Mouse (Mus musculus) heart, embryonic 15.5 days (tissue): ENCODE measurements around the gene Suv39h1. TPM values are rescaled to one million over a fixed set of nuclear protein-coding genes. Genes with fewer than 3 reads are reported as not detected.
"Not testable (repeated sequence)": the region's sequence is repeated elsewhere in the genome, so short reads cannot be mapped to it uniquely, and the experiment has no call there.

Experiments
- ATAC-seq: fragments of 200-750 bp; cut with Nextera tagmentation; replicated peaks from 2 replicates; pipeline ENCODE4 v1.8.0; 2017; ENCODE audit warnings: low read depth, moderate TSS enrichment; ENCODE audit not compliant: insufficient number of reproducible peaks, insufficient read depth, low FRiP score
- H3K27ac ChIP-seq: fragments of 300-500 bp; sonication (generic); 2 replicates; pipeline ENCODE4 v1.5.1; 2015; ENCODE audit warnings: mild to moderate bottlenecking, inconsistent platforms
- H3K27me3 ChIP-seq: fragments of 300-500 bp; sonication (generic); 2 replicates; pipeline ENCODE4 v1.6.1; 2015; ENCODE audit warnings: inconsistent platforms
- H3K36me3 ChIP-seq: fragments of 300-500 bp; sonication (generic); 2 replicates; pipeline ENCODE4 v1.6.1; 2015; ENCODE audit warnings: mild to moderate bottlenecking, inconsistent platforms
- H3K4me1 ChIP-seq: fragments of 300-500 bp; sonication (generic); replicated peaks from 2 replicates; pipeline ENCODE4 v1.6.1; 2015; ENCODE audit warnings: inconsistent platforms
- H3K4me2 ChIP-seq: fragments of 300-500 bp; sonication (generic); 2 replicates; pipeline ENCODE4 v1.6.1; 2015; ENCODE audit warnings: inconsistent platforms, mild to moderate bottlenecking, moderate library complexity
- H3K4me3 ChIP-seq: fragments of 300-500 bp; sonication (generic); 2 replicates; pipeline ENCODE4 v1.5.1; 2015; ENCODE audit warnings: mild to moderate bottlenecking, inconsistent platforms
- H3K9ac ChIP-seq: fragments of 300-500 bp; sonication (generic); 2 replicates; pipeline ENCODE4 v1.6.1; 2015; ENCODE audit warnings: mild to moderate bottlenecking, inconsistent platforms
- H3K9me3 ChIP-seq: fragments of 300-500 bp; sonication (generic); replicated peaks from 2 replicates; pipeline ENCODE4 v1.6.1; 2016; ENCODE audit warnings: inconsistent platforms
- WGBS: fragments of 180-500 bp; shearing (Covaris S2); methylation state at CpG from one replicate; pipeline ENCODE4 v1.1.7; 2015; ENCODE audit warnings: mixed read lengths; 5-methylcytosine and 5-hydroxymethylcytosine counted together
- polyA plus RNA-seq: library from polyadenylated mRNA; unstranded; fragments of >200 nt; fragmentation: Nextera tagmentation; extraction: Ambion mirVana; gene quantifications from 2 replicates; pipeline ENCODE4 v1.2.1, GENCODE M21; 2015

Suv39h1 gene
- polyA plus RNA-seq, result 25.0 and 32.1 TPM in 2 replicates

- Histone ChIP-seq H3K4me2 (peak within 1 kb of the TSS; percentile 61), H3K36me3 (peaks cover 10% of the 10 kb centered on the region; the same call in 1 of the 2 replicates), H3K4me3 (peak within 1 kb of the TSS; percentile 68), H3K27me3 (no peaks in the 10 kb centered on the region), H3K9me3 (no peaks in the 10 kb centered on the region), H3K4me1 (peaks cover 2% of the 10 kb centered on the region; the same call in 1 of the 2 replicates), H3K27ac (peak within 1 kb of the TSS; percentile 90), H3K9ac (peak within 1 kb of the TSS; percentile 63)
- ATAC-seq, result peak; percentile 99
- WGBS, result 10% methylated on average over 42 of the region's 46 CpGs
These were observed at the start of gene Suv39h1 for GRCm38 (mm10) chrX:8074430-8075014. Gene Suv39h1 (minus strand): TSS chrX:8074760.

GRCm38 (mm10) chrX:8123821-8124470 is 49.4 kb upstream of the Suv39h1 start:
- H3K4me3 ChIP-seq, result no peak overlapping the region
- no peak overlapping the region for H3K9ac ChIP-seq
- no peaks in the 10 kb centered on the region for H3K9me3 ChIP-seq
- H3K27me3 ChIP-seq, result no peaks in the 10 kb centered on the region
- no peak for ATAC-seq
- no peak overlapping the region for H3K27ac ChIP-seq
- H3K36me3 ChIP-seq, result peaks cover 6% of the 10 kb centered on the region; the same call in 1 of the 2 replicates
- WGBS, result 78% methylated on average over 6 of the region's 6 CpGs
- H3K4me2 ChIP-seq, result no peak overlapping the region
- no peaks in the 10 kb centered on the region for H3K4me1 ChIP-seq

DNA sequence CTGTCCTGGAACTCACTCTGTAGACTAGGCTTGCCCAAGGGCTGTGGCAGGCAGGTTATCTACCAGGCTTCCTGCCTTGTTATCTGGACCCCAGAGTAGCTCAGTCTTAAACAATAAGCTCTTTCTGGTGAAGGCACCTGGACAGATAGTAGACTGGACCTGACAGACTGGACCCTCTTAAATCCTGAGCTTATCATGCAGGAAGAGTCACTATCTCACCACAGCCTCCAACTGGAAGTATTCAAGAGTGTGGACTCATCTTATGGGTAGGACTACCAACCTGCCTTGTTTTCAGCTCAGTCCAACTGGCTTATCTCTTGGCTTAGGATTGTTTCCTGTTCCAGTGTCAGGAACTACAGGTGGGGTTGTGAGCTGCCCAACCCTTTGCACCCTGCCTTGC is 42.7 kb upstream of the Suv39h1 start:
- H3K27me3 ChIP-seq, result no peaks in the 10 kb centered on the region
- no peak overlapping the region for H3K9ac ChIP-seq
- no peak overlapping the region for H3K4me2 ChIP-seq
- H3K27ac ChIP-seq, result no peak overlapping the region
- no peaks in the 10 kb centered on the region for H3K9me3 ChIP-seq
- no peak for ATAC-seq
- no peaks in the 10 kb centered on the region for H3K4me1 ChIP-seq
- no peak overlapping the region for H3K4me3 ChIP-seq
- no peaks in the 10 kb centered on the region for H3K36me3 ChIP-seq

- H3K4me2 ChIP-seq, result no peak overlapping the region
- no peak overlapping the region for H3K4me3 ChIP-seq
- no peaks in the 10 kb centered on the region for H3K27me3 ChIP-seq
- H3K36me3 ChIP-seq, result no peaks in the 10 kb centered on the region
- H3K9me3 ChIP-seq, result no peaks in the 10 kb centered on the region
- H3K4me1 ChIP-seq, result no peaks in the 10 kb centered on the region
- 68% methylated on average over 4 of the region's 4 CpGs for WGBS
- ATAC-seq, result no peak
- no peak overlapping the region for H3K9ac ChIP-seq
- H3K27ac ChIP-seq, result no peak overlapping the region
These were observed 40.7 kb upstream of the Suv39h1 start for GRCm38 (mm10) chrX:8115275-8115674.

DNA sequence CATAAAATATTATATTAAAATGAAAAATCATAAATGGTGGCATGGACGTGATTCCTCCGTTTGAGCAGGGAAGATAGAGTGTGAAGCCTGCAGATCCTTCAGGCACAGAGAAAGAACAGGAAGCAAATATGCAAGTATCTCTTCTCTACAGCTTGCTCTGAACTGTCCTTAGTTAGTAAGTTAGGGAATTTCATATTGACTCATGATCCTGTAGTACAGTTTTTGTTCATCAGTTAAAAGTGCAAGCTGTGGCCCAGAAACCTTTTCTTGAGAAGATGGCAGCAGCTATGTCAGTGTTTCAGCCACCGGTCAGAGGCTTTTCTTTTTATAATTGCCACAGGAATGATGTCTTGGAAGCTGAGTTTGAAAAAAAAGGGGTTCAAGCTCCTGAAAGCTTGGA is 30.5 kb upstream of the Suv39h1 start:
- Histone ChIP-seq H3K9ac (no peak overlapping the region), H3K27me3 (no peaks in the 10 kb centered on the region), H3K36me3 (no peaks in the 10 kb centered on the region), H3K4me3 (no peak overlapping the region), H3K4me1 (no peaks in the 10 kb centered on the region), H3K27ac (no peak overlapping the region), H3K9me3 (no peaks in the 10 kb centered on the region), H3K4me2 (no peak overlapping the region)
- no peak for ATAC-seq
- 90% methylated on average over 3 of the region's 3 CpGs for WGBS

- Histone ChIP-seq H3K9ac (no peak overlapping the region), H3K9me3 (no peaks in the 10 kb centered on the region), H3K4me2 (no peak overlapping the region), H3K4me1 (no peaks in the 10 kb centered on the region), H3K27ac (no peak overlapping the region), H3K27me3 (no peaks in the 10 kb centered on the region), H3K36me3 (no peaks in the 10 kb centered on the region), H3K4me3 (no peak overlapping the region)
- no peak for ATAC-seq
- 34% methylated on average over 7 of the region's 7 CpGs for WGBS
These were observed 27.7 kb upstream of the Suv39h1 start for GRCm38 (mm10) chrX:8102213-8102668.

- Histone ChIP-seq H3K4me1 (no peaks in the 10 kb centered on the region), H3K4me3 (no peak overlapping the region), H3K9me3 (no peaks in the 10 kb centered on the region), H3K4me2 (no peak overlapping the region), H3K27ac (no peak overlapping the region), H3K36me3 (no peaks in the 10 kb centered on the region), H3K9ac (no peak overlapping the region), H3K27me3 (no peaks in the 10 kb centered on the region)
- WGBS, result 25% methylated on average over 3 of the region's 3 CpGs
- ATAC-seq, result no peak
These were observed 26.5 kb upstream of the Suv39h1 start for GRCm38 (mm10) chrX:8101017-8101416.

- no peak overlapping the region for H3K4me3 ChIP-seq
- no peaks in the 10 kb centered on the region for H3K36me3 ChIP-seq
- no peak overlapping the region for H3K9ac ChIP-seq
- no peak for ATAC-seq
- H3K27me3 ChIP-seq, result no peaks in the 10 kb centered on the region
- no peaks in the 10 kb centered on the region for H3K9me3 ChIP-seq
- H3K27ac ChIP-seq, result no peak overlapping the region
- no peak overlapping the region for H3K4me2 ChIP-seq
- no peaks in the 10 kb centered on the region for H3K4me1 ChIP-seq
- WGBS, result 51% methylated on average over 4 of the region's 4 CpGs
These were observed 24.9 kb upstream of the Suv39h1 start for GRCm38 (mm10) chrX:8099435-8099834.

DNA sequence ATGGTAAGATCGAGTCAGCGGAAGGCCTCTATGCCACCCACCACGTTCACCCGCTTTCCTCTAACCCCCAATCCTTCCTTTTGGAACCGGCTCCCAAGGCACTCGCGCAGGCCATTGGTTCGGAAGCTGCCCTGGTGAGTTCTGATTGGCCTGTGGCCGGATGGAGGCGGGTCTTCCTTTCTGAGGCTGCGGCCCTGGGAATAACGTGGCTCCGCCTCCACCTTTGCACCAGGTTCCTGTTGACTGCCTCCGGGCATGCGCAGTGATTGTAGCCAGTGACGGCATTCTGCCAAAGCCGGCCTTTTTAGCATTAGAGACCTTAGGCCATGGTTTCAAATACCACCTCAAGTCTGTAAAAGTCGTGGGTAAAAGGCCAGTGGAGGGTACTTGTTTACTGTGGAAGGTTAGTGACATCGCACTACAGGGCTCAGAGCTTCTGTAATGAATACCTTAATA is 22.3 kb upstream of the Suv39h1 start:
- no peaks in the 10 kb centered on the region for H3K9me3 ChIP-seq
- peak; percentile 97 for ATAC-seq
- 8% methylated on average over 19 of the region's 19 CpGs for WGBS
- no peaks in the 10 kb centered on the region for H3K4me1 ChIP-seq
- peak overlapping the region; percentile 45; the same call in 1 of the 2 replicates for H3K27ac ChIP-seq
- no peak overlapping the region for H3K9ac ChIP-seq
- peak overlapping the region; percentile 55 for H3K4me2 ChIP-seq
- H3K27me3 ChIP-seq, result no peaks in the 10 kb centered on the region
- peak overlapping the region; percentile 35 for H3K4me3 ChIP-seq
- no peaks in the 10 kb centered on the region for H3K36me3 ChIP-seq

DNA sequence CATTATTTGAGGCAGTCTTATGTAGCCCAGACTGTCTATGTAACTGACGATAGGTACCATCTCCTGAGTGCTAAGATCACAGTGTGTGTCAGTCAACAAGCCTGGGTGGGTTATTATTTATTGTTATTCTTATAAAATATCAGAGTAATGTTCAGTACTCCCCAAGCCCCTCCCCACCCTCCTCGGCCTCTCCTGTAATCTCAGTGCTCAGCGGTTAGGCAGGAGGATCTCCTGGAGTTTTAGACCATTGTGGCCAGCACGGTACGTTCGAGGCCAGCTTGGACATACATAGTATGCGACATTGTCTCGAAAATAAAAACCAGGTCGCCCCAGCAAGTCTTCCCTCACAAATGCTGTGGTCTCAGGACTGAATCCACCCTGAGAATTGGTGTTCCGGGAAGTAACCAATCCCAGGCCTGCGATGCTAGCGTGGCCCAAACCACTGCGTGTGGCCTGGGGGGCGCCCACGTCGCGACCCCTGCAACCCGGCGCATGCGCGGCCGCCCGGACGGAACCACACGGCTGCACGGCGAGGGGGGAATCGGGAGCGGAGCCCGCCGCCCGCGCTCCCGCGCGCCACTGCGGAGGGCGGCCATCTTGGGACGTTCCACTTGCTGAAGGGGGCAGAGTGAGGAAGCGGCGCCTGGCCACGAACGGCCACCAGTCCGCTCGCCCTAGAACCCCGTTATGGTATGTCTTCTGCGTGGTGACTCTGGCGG is 21.7 kb upstream of the Suv39h1 start:
- not testable (repeated sequence) for H3K9ac ChIP-seq, H3K36me3 ChIP-seq, H3K9me3 ChIP-seq, H3K27me3 ChIP-seq, H3K4me1 ChIP-seq, H3K27ac ChIP-seq
- WGBS, result 9% methylated on average over 20 of the region's 48 CpGs
- peak; percentile 93 for ATAC-seq
- Histone ChIP-seq H3K4me3 (peak overlapping the region; percentile 40), H3K4me2 (peak overlapping the region; percentile 55)

DNA sequence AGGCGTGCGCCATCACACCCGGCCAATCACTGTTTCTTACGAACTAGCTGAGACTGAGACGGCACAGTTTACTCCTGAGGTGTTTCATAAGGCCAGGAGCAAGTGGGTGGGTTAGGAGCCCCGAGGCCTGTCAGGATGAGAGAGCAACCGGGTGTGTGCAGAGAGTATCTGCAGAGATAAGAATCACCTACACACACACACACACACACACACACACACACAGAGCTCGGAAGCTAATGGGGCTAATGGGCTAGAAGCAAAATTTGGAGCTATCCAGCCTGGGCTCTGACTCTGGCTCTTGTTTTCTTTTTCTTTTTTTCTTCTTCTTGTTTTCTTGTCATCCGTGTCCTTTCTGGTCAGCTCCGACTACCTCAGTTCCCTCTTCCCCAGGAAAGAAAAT is 21.0 kb upstream of the Suv39h1 start:
- no peak for ATAC-seq
- H3K9ac ChIP-seq, result no peak overlapping the region

More for the DNA sequence above, 21.0 kb upstream of the Suv39h1 start:
- Histone ChIP-seq H3K36me3 (no peaks in the 10 kb centered on the region), H3K4me2 (peak overlapping the region; percentile 48), H3K27ac (no peak overlapping the region), H3K4me1 (no peaks in the 10 kb centered on the region), H3K4me3 (peak overlapping the region; percentile 40; the same call in 1 of the 2 replicates), H3K9me3 (no peaks in the 10 kb centered on the region), H3K27me3 (no peaks in the 10 kb centered on the region)
- 74% methylated on average over 10 of the region's 10 CpGs for WGBS
